Mouse (Mus musculus): ENCODE results near the gene Iffo2. TPM values are rescaled to one million over a fixed set of nuclear protein-coding genes. Genes with fewer than 3 reads are reported as not detected.
A peak's percentile ranks its signal among the peaks of the same experiment; 100 is the strongest.

Iffo2 gene
- polyA plus RNA-seq, 1 experiment from 2014 or later, result 4.8 TPM

- no peak overlapping the region for H3K27ac ChIP-seq (ENCODE audit: low read depth, low read length)
- WGBS, result 88% methylated on average over 2 of the region's 2 CpGs
- H3K4me3 ChIP-seq (ENCODE audit: low read depth, low read length), result no peak overlapping the region
- H3K27me3 ChIP-seq (ENCODE audit: control insufficient read depth, insufficient read depth, low read length), result no peaks in the 10 kb centered on the region
- no peaks in the 10 kb centered on the region for H3K9me3 ChIP-seq (ENCODE audit: control insufficient read depth, low read length)
- no peak overlapping the region for H3K4me2 ChIP-seq (replicated peaks; ENCODE audit: low read depth, low read length)
- no peaks in the 10 kb centered on the region for H3K36me3 ChIP-seq (ENCODE audit: control insufficient read depth, insufficient read depth, low read length)
- H3K4me1 ChIP-seq (replicated peaks; ENCODE audit: control insufficient read depth, insufficient read depth, low read length), result no peaks in the 10 kb centered on the region
- ATAC-seq (ENCODE audit: low FRiP score) (no peak), DNase-seq (ENCODE audit: low spot score) (no peak)
- no peak overlapping the region for H3K9ac ChIP-seq (ENCODE audit: low read depth, low read length)
Measured at GRCm38 (mm10) chr4:139509069-139509468, 21.3 kb upstream of the Iffo2 start.

- Histone ChIP-seq H3K27me3 (ENCODE audit: control insufficient read depth, insufficient read depth, low read length) (no peaks in the 10 kb centered on the region), H3K9ac (ENCODE audit: low read depth, low read length) (no peak overlapping the region), H3K4me2 (replicated peaks; ENCODE audit: low read depth, low read length) (no peak overlapping the region), H3K27ac (ENCODE audit: low read depth, low read length) (no peak overlapping the region), H3K4me1 (replicated peaks; ENCODE audit: control insufficient read depth, insufficient read depth, low read length) (no peaks in the 10 kb centered on the region), H3K4me3 (ENCODE audit: low read depth, low read length) (no peak overlapping the region), H3K9me3 (ENCODE audit: control insufficient read depth, low read length) (no peaks in the 10 kb centered on the region), H3K36me3 (ENCODE audit: control insufficient read depth, insufficient read depth, low read length) (no peaks in the 10 kb centered on the region)
- WGBS, result 84% methylated on average over 2 of the region's 2 CpGs
- DNase-seq (ENCODE audit: low spot score), result no peak
- no peak for ATAC-seq (ENCODE audit: low FRiP score)
Measured at GRCm38 (mm10) chr4:139511557-139511956, 18.8 kb upstream of the Iffo2 start.

GRCm38 (mm10) chr4:139512985-139513384 lies 17.4 kb upstream of the Iffo2 start:
- H3K4me3 ChIP-seq (ENCODE audit: low read depth, low read length), result no peak overlapping the region
- no peak overlapping the region for H3K4me2 ChIP-seq (replicated peaks; ENCODE audit: low read depth, low read length)
- H3K36me3 ChIP-seq (ENCODE audit: control insufficient read depth, insufficient read depth, low read length), result no peaks in the 10 kb centered on the region
- no peaks in the 10 kb centered on the region for H3K4me1 ChIP-seq (replicated peaks; ENCODE audit: control insufficient read depth, insufficient read depth, low read length)
- 89% methylated on average over 2 of the region's 2 CpGs for WGBS
- H3K27me3 ChIP-seq (ENCODE audit: control insufficient read depth, insufficient read depth, low read length), result no peaks in the 10 kb centered on the region
- no peak for DNase-seq (ENCODE audit: low spot score)
- no peak overlapping the region for H3K9ac ChIP-seq (ENCODE audit: low read depth, low read length)
- no peaks in the 10 kb centered on the region for H3K9me3 ChIP-seq (ENCODE audit: control insufficient read depth, low read length)
- ATAC-seq (ENCODE audit: low FRiP score), result no peak
- no peak overlapping the region for H3K27ac ChIP-seq (ENCODE audit: low read depth, low read length)

GRCm38 (mm10) chr4:139519221-139519620 lies 11.1 kb upstream of the Iffo2 start:
- Histone ChIP-seq H3K4me1 (replicated peaks; ENCODE audit: control insufficient read depth, insufficient read depth, low read length) (no peaks in the 10 kb centered on the region), H3K4me2 (replicated peaks; ENCODE audit: low read depth, low read length) (no peak overlapping the region), H3K9me3 (ENCODE audit: control insufficient read depth, low read length) (no peaks in the 10 kb centered on the region), H3K9ac (ENCODE audit: low read depth, low read length) (no peak overlapping the region), H3K27me3 (ENCODE audit: control insufficient read depth, insufficient read depth, low read length) (no peaks in the 10 kb centered on the region), H3K4me3 (ENCODE audit: low read depth, low read length) (no peak overlapping the region), H3K27ac (ENCODE audit: low read depth, low read length) (no peak overlapping the region), H3K36me3 (ENCODE audit: control insufficient read depth, insufficient read depth, low read length) (no peaks in the 10 kb centered on the region)
- WGBS, result 73% methylated on average over 6 of the region's 6 CpGs
- ATAC-seq (ENCODE audit: low FRiP score) (no peak), DNase-seq (ENCODE audit: low spot score) (no peak)

GRCm38 (mm10) chr4:139521926-139522325 lies 8.4 kb upstream of the Iffo2 start:
- Histone ChIP-seq H3K4me3 (ENCODE audit: low read depth, low read length) (no peak overlapping the region), H3K36me3 (ENCODE audit: control insufficient read depth, insufficient read depth, low read length) (no peaks in the 10 kb centered on the region), H3K27me3 (ENCODE audit: control insufficient read depth, insufficient read depth, low read length) (no peaks in the 10 kb centered on the region), H3K4me2 (replicated peaks; ENCODE audit: low read depth, low read length) (no peak overlapping the region), H3K9me3 (ENCODE audit: control insufficient read depth, low read length) (no peaks in the 10 kb centered on the region), H3K4me1 (replicated peaks; ENCODE audit: control insufficient read depth, insufficient read depth, low read length) (no peaks in the 10 kb centered on the region), H3K9ac (ENCODE audit: low read depth, low read length) (no peak overlapping the region), H3K27ac (ENCODE audit: low read depth, low read length) (no peak overlapping the region)
- DNase-seq (ENCODE audit: low spot score), result no peak
- 92% methylated on average over 10 of the region's 10 CpGs for WGBS
- ATAC-seq (ENCODE audit: low FRiP score), result no peak

GRCm38 (mm10) chr4:139526475-139526874 lies 3.9 kb upstream of the Iffo2 start:
- no peaks in the 10 kb centered on the region for H3K27me3 ChIP-seq (ENCODE audit: control insufficient read depth, insufficient read depth, low read length)
- no peak for DNase-seq (ENCODE audit: low spot score)
- WGBS, result 59% methylated on average over 12 of the region's 12 CpGs

GRCm38 (mm10) chr4:139532081-139532480 lies 1.7 kb downstream of the Iffo2 start:
- no peak overlapping the region for H3K4me3 ChIP-seq (ENCODE audit: low read depth, low read length)

More at GRCm38 (mm10) chr4:139526475-139526874, 3.9 kb upstream of the Iffo2 start:
- Histone ChIP-seq H3K36me3 (ENCODE audit: control insufficient read depth, insufficient read depth, low read length) (no peaks in the 10 kb centered on the region), H3K9me3 (ENCODE audit: control insufficient read depth, low read length) (no peaks in the 10 kb centered on the region), H3K27ac (ENCODE audit: low read depth, low read length) (no peak overlapping the region), H3K4me3 (ENCODE audit: low read depth, low read length) (no peak overlapping the region), H3K4me2 (replicated peaks; ENCODE audit: low read depth, low read length) (no peak overlapping the region), H3K9ac (ENCODE audit: low read depth, low read length) (no peak overlapping the region), H3K4me1 (replicated peaks; ENCODE audit: control insufficient read depth, insufficient read depth, low read length) (no peaks in the 10 kb centered on the region)
- no peak for ATAC-seq (ENCODE audit: low FRiP score)

GRCm38 (mm10) chr4:139535127-139535695 lies 4.9 kb downstream of the Iffo2 start:
- Histone ChIP-seq H3K9me3 (ENCODE audit: control insufficient read depth, low read length) (no peaks in the 10 kb centered on the region), H3K36me3 (ENCODE audit: control insufficient read depth, insufficient read depth, low read length) (no peaks in the 10 kb centered on the region), H3K27ac (ENCODE audit: low read depth, low read length) (no peak overlapping the region), H3K4me2 (replicated peaks; ENCODE audit: low read depth, low read length) (no peak overlapping the region; the same call in 1 of the 2 replicates), H3K4me1 (replicated peaks; ENCODE audit: control insufficient read depth, insufficient read depth, low read length) (no peaks in the 10 kb centered on the region), H3K4me3 (ENCODE audit: low read depth, low read length) (no peak overlapping the region), H3K27me3 (ENCODE audit: control insufficient read depth, insufficient read depth, low read length) (no peaks in the 10 kb centered on the region), H3K9ac (ENCODE audit: low read depth, low read length) (0 out of 2 replicates have a peak overlapping the region, but pooled peaks have one; percentile 11)
- ATAC-seq (ENCODE audit: low FRiP score), result no peak
- 28% methylated on average over 12 of the region's 12 CpGs for WGBS
- peak; percentile 22 for DNase-seq (ENCODE audit: low spot score)

More at GRCm38 (mm10) chr4:139532081-139532480, 1.7 kb downstream of the Iffo2 start:
- Histone ChIP-seq H3K36me3 (ENCODE audit: control insufficient read depth, insufficient read depth, low read length) (no peaks in the 10 kb centered on the region), H3K27me3 (ENCODE audit: control insufficient read depth, insufficient read depth, low read length) (no peaks in the 10 kb centered on the region), H3K27ac (ENCODE audit: low read depth, low read length) (no peak overlapping the region), H3K4me1 (replicated peaks; ENCODE audit: control insufficient read depth, insufficient read depth, low read length) (no peaks in the 10 kb centered on the region), H3K9me3 (ENCODE audit: control insufficient read depth, low read length) (no peaks in the 10 kb centered on the region), H3K9ac (ENCODE audit: low read depth, low read length) (no peak overlapping the region), H3K4me2 (replicated peaks; ENCODE audit: low read depth, low read length) (no peak overlapping the region)
- WGBS, result 93% methylated on average over 10 of the region's 10 CpGs
- no peak for DNase-seq (ENCODE audit: low spot score)
- no peak for ATAC-seq (ENCODE audit: low FRiP score)

- Histone ChIP-seq H3K4me2 (replicated peaks; ENCODE audit: low read depth, low read length) (no peak overlapping the region; the same call in 1 of the 2 replicates), H3K4me1 (replicated peaks; ENCODE audit: control insufficient read depth, insufficient read depth, low read length) (no peaks in the 10 kb centered on the region), H3K9ac (ENCODE audit: low read depth, low read length) (0 out of 2 replicates have a peak overlapping the region, but pooled peaks have one; percentile 4), H3K9me3 (ENCODE audit: control insufficient read depth, low read length) (no peaks in the 10 kb centered on the region), H3K4me3 (ENCODE audit: low read depth, low read length) (no peak overlapping the region), H3K36me3 (ENCODE audit: control insufficient read depth, insufficient read depth, low read length) (no peaks in the 10 kb centered on the region), H3K27ac (ENCODE audit: low read depth, low read length) (no peak overlapping the region), H3K27me3 (ENCODE audit: control insufficient read depth, insufficient read depth, low read length) (no peaks in the 10 kb centered on the region)
- ATAC-seq (ENCODE audit: low FRiP score), result no peak
- 46% methylated on average over 7 of the region's 7 CpGs for WGBS
- DNase-seq (ENCODE audit: low spot score), result no peak
Measured at GRCm38 (mm10) chr4:139535719-139536118, 5.4 kb downstream of the Iffo2 start.

All from hindbrain, embryonic 11.5 days (tissue).